ENCODE assay signal across 9 mouse cellular contexts in the genomic region with DNA sequence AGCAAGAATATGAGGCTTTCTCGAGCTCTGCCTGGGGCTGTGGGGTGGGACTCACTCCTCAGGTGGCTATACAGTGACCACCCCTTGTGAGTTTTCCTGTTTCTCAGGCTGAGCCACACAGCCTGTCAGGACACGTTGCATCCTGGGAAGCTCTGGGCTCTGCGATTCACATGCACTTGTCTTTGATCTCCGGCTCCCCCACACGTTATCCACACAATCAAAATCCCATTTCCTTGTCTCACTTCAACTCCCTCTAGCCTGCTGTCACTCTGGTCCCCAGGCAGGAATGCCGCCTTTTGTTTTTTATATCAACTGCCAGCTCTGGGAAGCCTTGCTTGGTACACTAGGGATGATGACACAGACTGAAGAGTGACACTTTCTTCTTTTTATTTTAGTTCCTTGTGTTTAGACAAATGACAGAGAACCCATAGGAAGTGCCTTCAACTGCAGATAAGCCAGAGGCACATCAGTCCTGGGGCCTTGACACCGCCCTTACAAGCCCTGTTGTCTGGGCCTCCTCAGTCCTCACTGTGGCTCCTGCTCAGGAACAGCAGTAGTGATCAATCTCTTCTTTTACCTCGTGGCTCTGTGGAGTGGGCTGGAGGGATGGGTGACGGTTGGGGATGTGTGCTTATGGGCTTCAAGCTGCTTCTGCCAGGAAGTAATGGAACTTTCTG.
A peak's percentile ranks its signal among the peaks of the same experiment; 100 is the strongest.
DNase-seq lines count a peak whose midpoint lies in the region; ATAC-seq and TF ChIP-seq lines count a peak whose summit lies in the region.
"Had no signal": no experiment of that assay in that cellular context is flagged by ENCODE, and none has a peak within 500 bp of the region (broad histone marks: within the 10 kb centered on the region; RNA-seq: fewer than 3 reads in every experiment).

No protein-coding gene starts in this region.

- H3K9ac ChIP-seq in forebrain, postnatal 0 days: no peak overlapping the region
- no peak overlapping the region for H3K9ac ChIP-seq in kidney, embryonic 16.5 days (replicated peaks; ENCODE audit: low read length)
- H3K9ac ChIP-seq in intestine, postnatal 0 days (ENCODE audit: low read depth, low read length): no peak overlapping the region

- no peaks in the 10 kb centered on the region for H3K27me3 ChIP-seq in forebrain, postnatal 0 days (ENCODE audit: insufficient read depth, low read length)
- H3K27me3 ChIP-seq in forebrain, embryonic 10.5 days (ENCODE audit: poor library complexity, severe bottlenecking): no peaks in the 10 kb centered on the region
- H3K27me3 ChIP-seq in kidney, embryonic 16.5 days (ENCODE audit: insufficient read depth, low read length): no peaks in the 10 kb centered on the region
- H3K27me3 ChIP-seq in megakaryocyte, embryonic 14.5 days (replicated peaks): peaks cover 1% of the 10 kb centered on the region
- H3K27me3 ChIP-seq in intestine, postnatal 0 days (replicated peaks; ENCODE audit: control insufficient read depth, insufficient read depth, low read length): no peaks in the 10 kb centered on the region

- peaks cover 4% of the 10 kb centered on the region; the same call in 1 of the 2 replicates for H3K4me1 ChIP-seq in forebrain, postnatal 0 days (ENCODE audit: insufficient read depth)
- peaks cover 19% of the 10 kb centered on the region for H3K4me1 ChIP-seq in forebrain, embryonic 10.5 days
- H3K4me1 ChIP-seq in kidney, embryonic 16.5 days (ENCODE audit: insufficient read depth, low read length): peaks cover 13% of the 10 kb centered on the region; the same call in 1 of the 2 replicates
- peaks cover 8% of the 10 kb centered on the region; the same call in 1 of the 2 replicates for H3K4me1 ChIP-seq in brown adipose tissue, adult 24 weeks (ENCODE audit: control insufficient read depth, insufficient read depth, insufficient read length, low read length)
- H3K4me1 ChIP-seq in megakaryocyte, embryonic 14.5 days: peaks cover 76% of the 10 kb centered on the region
- H3K4me1 ChIP-seq in intestine, postnatal 0 days (replicated peaks; ENCODE audit: control insufficient read depth, insufficient read depth, low read length): no peaks in the 10 kb centered on the region; the same call in 1 of the 2 replicates

- DNase-seq in forebrain, postnatal 0 days: no peak
- DNase-seq in forebrain, embryonic 10.5 days (ENCODE audit: extremely low spot score, low spot score): no peak
- no peak for DNase-seq in kidney, postnatal 25 days
- no peak for DNase-seq in right cerebral cortex, adult 2 months (ENCODE audit: low spot score in 2 of 2)
- DNase-seq: gastrocnemius, postnatal 36 days had no signal

- peak; percentile 14; the same call in 1 of the 2 replicates for ATAC-seq in forebrain, postnatal 0 days
- ATAC-seq in kidney, embryonic 16.5 days (ENCODE audit: low FRiP score, low TSS enrichment): peak; percentile 86
- no peak for ATAC-seq in intestine, postnatal 0 days

- no peaks in the 10 kb centered on the region for H3K36me3 ChIP-seq in forebrain, postnatal 0 days (ENCODE audit: insufficient read depth)
- no peaks in the 10 kb centered on the region for H3K36me3 ChIP-seq in forebrain, embryonic 10.5 days (replicated peaks)
- H3K36me3 ChIP-seq in kidney, embryonic 16.5 days (ENCODE audit: insufficient read depth, low read length): no peaks in the 10 kb centered on the region
- no peaks in the 10 kb centered on the region for H3K36me3 ChIP-seq in megakaryocyte, embryonic 14.5 days (replicated peaks; ENCODE audit: low read length)
- H3K36me3 ChIP-seq in intestine, postnatal 0 days (ENCODE audit: control insufficient read depth, insufficient read depth): no peaks in the 10 kb centered on the region

- H3K27ac ChIP-seq in forebrain, postnatal 0 days (ENCODE audit: low read depth, low read length): no peak overlapping the region
- H3K27ac ChIP-seq in forebrain, embryonic 10.5 days: no peak overlapping the region
- H3K27ac ChIP-seq in kidney, embryonic 16.5 days (ENCODE audit: low read length): peak overlapping the region; percentile 67
- peak overlapping the region; percentile 31 for H3K27ac ChIP-seq in brown adipose tissue, adult 24 weeks (replicated peaks; ENCODE audit: low read depth, low read length)
- no peak overlapping the region for H3K27ac ChIP-seq in intestine, postnatal 0 days (ENCODE audit: low read depth, low read length)

- TF ChIP-seq CTCF in forebrain, postnatal 0 days (IDR thresholded peaks at IDR 0.05; ENCODE audit: low read depth): no peak
- no peak for TF ChIP-seq CTCF in intestine, postnatal 0 days (IDR thresholded peaks at IDR 0.05; ENCODE audit: low read depth)

- no peaks in the 10 kb centered on the region for H3K9me3 ChIP-seq in forebrain, postnatal 0 days (ENCODE audit: low read length)
- no peaks in the 10 kb centered on the region for H3K9me3 ChIP-seq in forebrain, embryonic 10.5 days
- H3K9me3 ChIP-seq in kidney, embryonic 16.5 days (ENCODE audit: low read length): no peaks in the 10 kb centered on the region
- H3K9me3 ChIP-seq in megakaryocyte, embryonic 14.5 days: no peaks in the 10 kb centered on the region
- H3K9me3 ChIP-seq in intestine, postnatal 0 days (ENCODE audit: control insufficient read depth): no peaks in the 10 kb centered on the region

- 28% methylated on average over 9 of the region's 9 CpGs for WGBS in forebrain, postnatal 0 days
- WGBS in forebrain, embryonic 10.5 days: 50% methylated on average over 9 of the region's 9 CpGs
- WGBS in kidney, embryonic 16.5 days: 24% methylated on average over 9 of the region's 9 CpGs
- 37% methylated on average over 9 of the region's 9 CpGs for WGBS in intestine, postnatal 0 days

- no peak overlapping the region for H3K4me2 ChIP-seq in forebrain, postnatal 0 days (ENCODE audit: low read depth)
- H3K4me2 ChIP-seq in kidney, embryonic 16.5 days (replicated peaks; ENCODE audit: low read depth, low read length): no peak overlapping the region
- no peak overlapping the region for H3K4me2 ChIP-seq in intestine, postnatal 0 days (replicated peaks; ENCODE audit: low read depth)

- H3K4me3 ChIP-seq in forebrain, postnatal 0 days (ENCODE audit: low read depth, low read length): no peak overlapping the region
- H3K4me3 ChIP-seq in forebrain, embryonic 10.5 days: no peak overlapping the region
- no peak overlapping the region for H3K4me3 ChIP-seq in kidney, embryonic 16.5 days (ENCODE audit: low read length)
- no peak overlapping the region for H3K4me3 ChIP-seq in brown adipose tissue, adult 24 weeks (ENCODE audit: insufficient read depth, low read depth, low read length)
- H3K4me3 ChIP-seq in megakaryocyte, embryonic 14.5 days (replicated peaks): peak overlapping the region; percentile 69
- H3K4me3 ChIP-seq in intestine, postnatal 0 days (ENCODE audit: low read depth, low read length): no peak overlapping the region

Comparison
In these comparisons a context has a peak if more than half of its experiments do, and no peak if none do; other contexts are left out.
1. H3K27ac ChIP-seq: peak in kidney, embryonic 16.5 days (single experiment) and brown adipose tissue, adult 24 weeks (single experiment); none in forebrain, postnatal 0 days (single experiment), forebrain, embryonic 10.5 days (single experiment) and intestine, postnatal 0 days (single experiment).